Mouse (Mus musculus) skeletal muscle tissue, adult 2 months (tissue): ENCODE results near the gene Dynlt1f.
A peak's percentile ranks its signal among the peaks of the same experiment; 100 is the strongest.
"Not testable (repeated sequence)": the region's sequence is repeated elsewhere in the genome, so short reads cannot be mapped to it uniquely, and the experiment has no call there.

Experiments
- DNase-seq: peaks from one replicate; pipeline ENCODE4 v3.0.0-alpha.2; 2012; ENCODE audit warnings: low read depth, low spot score

Gene Dynlt1f

GRCm38 (mm10) chr17:6661093-6661816 lies 5.6 kb upstream of the Dynlt1f start:
- DNase-seq, result peak; percentile 49

GRCm38 (mm10) chr17:6660589-6660988 lies 4.9 kb upstream of the Dynlt1f start:
- not testable (repeated sequence) for DNase-seq

- DNase-seq, result not testable (repeated sequence)
Observed at GRCm38 (mm10) chr17:6658801-6659200, 3.1 kb upstream of the Dynlt1f start, which contains the start of gene Sytl3. TSS of gene Sytl3 (plus strand) at chr17:6659093.

- not testable (repeated sequence) for DNase-seq
Observed at GRCm38 (mm10) chr17:6656471-6656870, 771 bp upstream of the Dynlt1f start.

- peak; percentile 64 for DNase-seq
Observed at GRCm38 (mm10) chr17:6655087-6655511, 601 bp downstream of the Dynlt1f start.

- not testable (repeated sequence) for DNase-seq
Observed at GRCm38 (mm10) chr17:6653341-6653946, 2.3 kb downstream of the Dynlt1f start.

GRCm38 (mm10) chr17:6650904-6651565 lies 4.7 kb downstream of the Dynlt1f start:
- not testable (repeated sequence) for DNase-seq

GRCm38 (mm10) chr17:6647452-6647851 lies 8.2 kb downstream of the Dynlt1f start:
- not testable (repeated sequence) for DNase-seq

GRCm38 (mm10) chr17:6646841-6647240 lies 8.9 kb downstream of the Dynlt1f start:
- DNase-seq, result not testable (repeated sequence)

- not testable (repeated sequence) for DNase-seq
Observed at GRCm38 (mm10) chr17:6645668-6646067, 10.0 kb downstream of the Dynlt1f start.

- DNase-seq, result not testable (repeated sequence)
Observed at GRCm38 (mm10) chr17:6644673-6645072, 11.0 kb downstream of the Dynlt1f start.

- not testable (repeated sequence) for DNase-seq
Observed at GRCm38 (mm10) chr17:6644210-6644609, 11.5 kb downstream of the Dynlt1f start.

- not testable (repeated sequence) for DNase-seq
Observed at GRCm38 (mm10) chr17:6640771-6641429, 14.8 kb downstream of the Dynlt1f start.

GRCm38 (mm10) chr17:6640044-6640637 lies 15.6 kb downstream of the Dynlt1f start:
- DNase-seq, result not testable (repeated sequence)

GRCm38 (mm10) chr17:6639486-6639885 lies 16.2 kb downstream of the Dynlt1f start:
- not testable (repeated sequence) for DNase-seq

- DNase-seq, result not testable (repeated sequence)
Observed at GRCm38 (mm10) chr17:6638444-6638843, 17.3 kb downstream of the Dynlt1f start.

- DNase-seq, result not testable (repeated sequence)
Observed at GRCm38 (mm10) chr17:6637434-6637833, 18.3 kb downstream of the Dynlt1f start.

- DNase-seq, result no peak
Observed at GRCm38 (mm10) chr17:6636861-6637260, 18.8 kb downstream of the Dynlt1f start.

GRCm38 (mm10) chr17:6635781-6636180 lies 19.9 kb downstream of the Dynlt1f start:
- not testable (repeated sequence) for DNase-seq

- not testable (repeated sequence) for DNase-seq
Observed at GRCm38 (mm10) chr17:6632850-6633249, 22.9 kb downstream of the Dynlt1f start.

GRCm38 (mm10) chr17:6630398-6630797 lies 25.3 kb downstream of the Dynlt1f start:
- DNase-seq, result not testable (repeated sequence)
